Mouse (Mus musculus): Measurements from ENCODE around the gene Tmem30a. TPM values are rescaled to one million over a fixed set of nuclear protein-coding genes. Genes with fewer than 3 reads are reported as not detected.

Tmem30a gene
- polyA plus RNA-seq (2014; fragmentation: Nextera tagmentation; extraction: Ambion mirVana) = 130 and 152 TPM in 2 replicates

GRCm38 (mm10) chr9:79792841-79793835, at the start of gene Tmem30a:
Gene Tmem30a (minus strand): TSS chr9:79793507.
- peak; percentile 99 for ATAC-seq (ENCODE audit: low FRiP score)
- Histone ChIP-seq H3K4me2 (replicated peaks) (peak within 1 kb of the TSS; percentile 83), H3K36me3 (replicated peaks; ENCODE audit: control insufficient read depth, insufficient read depth) (no peaks in the 10 kb centered on the region), H3K9me3 (ENCODE audit: control insufficient read depth, low read length) (no peaks in the 10 kb centered on the region), H3K4me3 (replicated peaks; ENCODE audit: low read length) (peak within 1 kb of the TSS; percentile 94), H3K9ac (peak within 1 kb of the TSS; percentile 95), H3K27ac (peak within 1 kb of the TSS; percentile 91), H3K27me3 (ENCODE audit: control insufficient read depth, insufficient read depth, low read length) (no peaks in the 10 kb centered on the region), H3K4me1 (replicated peaks; ENCODE audit: control insufficient read depth, insufficient read depth, low read length) (peaks cover 27% of the 10 kb centered on the region)
- under 1% methylated on average over 82 of the region's 91 CpGs for WGBS
- DNase-seq (ENCODE audit: low spot score) = peak; percentile 99

GRCm38 (mm10) chr9:79842615-79843014, 49.3 kb upstream of the Tmem30a start:
- H3K9me3 ChIP-seq (ENCODE audit: control insufficient read depth, low read length) = no peaks in the 10 kb centered on the region
- 93% methylated on average over 6 of the region's 6 CpGs for WGBS
- ATAC-seq (ENCODE audit: low FRiP score) (no peak), DNase-seq (ENCODE audit: low spot score) (no peak)
- H3K36me3 ChIP-seq (replicated peaks; ENCODE audit: control insufficient read depth, insufficient read depth) = no peaks in the 10 kb centered on the region
- H3K27ac ChIP-seq = no peak overlapping the region
- no peak overlapping the region for H3K4me3 ChIP-seq (replicated peaks; ENCODE audit: low read length)
- H3K27me3 ChIP-seq (ENCODE audit: control insufficient read depth, insufficient read depth, low read length) = no peaks in the 10 kb centered on the region
- no peak overlapping the region for H3K4me2 ChIP-seq (replicated peaks)
- H3K4me1 ChIP-seq (replicated peaks; ENCODE audit: control insufficient read depth, insufficient read depth, low read length) = no peaks in the 10 kb centered on the region
- no peak overlapping the region for H3K9ac ChIP-seq

GRCm38 (mm10) chr9:79842028-79842427, 48.7 kb upstream of the Tmem30a start:
- Histone ChIP-seq H3K9ac (no peak overlapping the region), H3K36me3 (replicated peaks; ENCODE audit: control insufficient read depth, insufficient read depth) (no peaks in the 10 kb centered on the region), H3K4me3 (replicated peaks; ENCODE audit: low read length) (no peak overlapping the region), H3K27ac (no peak overlapping the region), H3K4me1 (replicated peaks; ENCODE audit: control insufficient read depth, insufficient read depth, low read length) (no peaks in the 10 kb centered on the region), H3K4me2 (replicated peaks) (no peak overlapping the region), H3K9me3 (ENCODE audit: control insufficient read depth, low read length) (no peaks in the 10 kb centered on the region), H3K27me3 (ENCODE audit: control insufficient read depth, insufficient read depth, low read length) (no peaks in the 10 kb centered on the region)
- DNase-seq (ENCODE audit: low spot score) (no peak), ATAC-seq (ENCODE audit: low FRiP score) (no peak)

- WGBS = 69% methylated on average over 1 of the region's 1 CpGs
- Histone ChIP-seq H3K9ac (no peak overlapping the region), H3K4me2 (replicated peaks) (no peak overlapping the region), H3K36me3 (replicated peaks; ENCODE audit: control insufficient read depth, insufficient read depth) (no peaks in the 10 kb centered on the region), H3K4me1 (replicated peaks; ENCODE audit: control insufficient read depth, insufficient read depth, low read length) (no peaks in the 10 kb centered on the region), H3K27ac (no peak overlapping the region), H3K9me3 (ENCODE audit: control insufficient read depth, low read length) (no peaks in the 10 kb centered on the region), H3K4me3 (replicated peaks; ENCODE audit: low read length) (no peak overlapping the region), H3K27me3 (ENCODE audit: control insufficient read depth, insufficient read depth, low read length) (no peaks in the 10 kb centered on the region)
- DNase-seq (ENCODE audit: low spot score) (no peak), ATAC-seq (ENCODE audit: low FRiP score) (no peak)
These were observed 38.0 kb upstream of the Tmem30a start for GRCm38 (mm10) chr9:79831294-79831693.

GRCm38 (mm10) chr9:79830874-79831273, 37.6 kb upstream of the Tmem30a start:
- no peak overlapping the region for H3K4me3 ChIP-seq (replicated peaks; ENCODE audit: low read length)
- H3K9ac ChIP-seq = no peak overlapping the region
- ATAC-seq (ENCODE audit: low FRiP score) (peak; percentile 76), DNase-seq (ENCODE audit: low spot score) (peak; percentile 40)
- 10% methylated on average over 4 of the region's 4 CpGs for WGBS
- H3K4me2 ChIP-seq (replicated peaks) = peak overlapping the region; percentile 38
- H3K27me3 ChIP-seq (ENCODE audit: control insufficient read depth, insufficient read depth, low read length) = no peaks in the 10 kb centered on the region
- no peak overlapping the region for H3K27ac ChIP-seq
- H3K4me1 ChIP-seq (replicated peaks; ENCODE audit: control insufficient read depth, insufficient read depth, low read length) = no peaks in the 10 kb centered on the region
- no peaks in the 10 kb centered on the region for H3K9me3 ChIP-seq (ENCODE audit: control insufficient read depth, low read length)
- no peaks in the 10 kb centered on the region for H3K36me3 ChIP-seq (replicated peaks; ENCODE audit: control insufficient read depth, insufficient read depth)

- H3K4me1 ChIP-seq (replicated peaks; ENCODE audit: control insufficient read depth, insufficient read depth, low read length) = no peaks in the 10 kb centered on the region
- no peaks in the 10 kb centered on the region for H3K9me3 ChIP-seq (ENCODE audit: control insufficient read depth, low read length)
- 41% methylated on average over 23 of the region's 23 CpGs for WGBS
- no peaks in the 10 kb centered on the region for H3K36me3 ChIP-seq (replicated peaks; ENCODE audit: control insufficient read depth, insufficient read depth)
- peak overlapping the region; percentile 8; the same call in 1 of the 2 replicates for H3K4me3 ChIP-seq (replicated peaks; ENCODE audit: low read length)
- H3K9ac ChIP-seq = peak overlapping the region; percentile 35; the same call in 1 of the 2 replicates
- H3K4me2 ChIP-seq (replicated peaks) = peak overlapping the region; percentile 38
- no peak overlapping the region for H3K27ac ChIP-seq
- DNase-seq (ENCODE audit: low spot score) = no peak
- peak; percentile 51; the same call in 1 of the 2 replicates for ATAC-seq (ENCODE audit: low FRiP score)
- H3K27me3 ChIP-seq (ENCODE audit: control insufficient read depth, insufficient read depth, low read length) = no peaks in the 10 kb centered on the region
These were observed 36.8 kb upstream of the Tmem30a start for GRCm38 (mm10) chr9:79829842-79830800.

- no peak overlapping the region for H3K9ac ChIP-seq
- ATAC-seq (ENCODE audit: low FRiP score) (no peak), DNase-seq (ENCODE audit: low spot score) (no peak)
- no peak overlapping the region for H3K4me3 ChIP-seq (replicated peaks; ENCODE audit: low read length)
- no peaks in the 10 kb centered on the region for H3K4me1 ChIP-seq (replicated peaks; ENCODE audit: control insufficient read depth, insufficient read depth, low read length)
- H3K9me3 ChIP-seq (ENCODE audit: control insufficient read depth, low read length) = no peaks in the 10 kb centered on the region
- H3K36me3 ChIP-seq (replicated peaks; ENCODE audit: control insufficient read depth, insufficient read depth) = no peaks in the 10 kb centered on the region
- H3K27me3 ChIP-seq (ENCODE audit: control insufficient read depth, insufficient read depth, low read length) = no peaks in the 10 kb centered on the region
- H3K27ac ChIP-seq = no peak overlapping the region
- 50% methylated on average over 2 of the region's 2 CpGs for WGBS
- H3K4me2 ChIP-seq (replicated peaks) = no peak overlapping the region
These were observed 33.8 kb upstream of the Tmem30a start for GRCm38 (mm10) chr9:79827072-79827471.

- DNase-seq (ENCODE audit: low spot score) = no peak
These were observed 32.2 kb upstream of the Tmem30a start for GRCm38 (mm10) chr9:79825526-79825925.

GRCm38 (mm10) chr9:79823856-79824255, 30.5 kb upstream of the Tmem30a start:
- no peak for ATAC-seq (ENCODE audit: low FRiP score)
- H3K9me3 ChIP-seq (ENCODE audit: control insufficient read depth, low read length) = no peaks in the 10 kb centered on the region
- DNase-seq (ENCODE audit: low spot score) = no peak
- no peak overlapping the region for H3K9ac ChIP-seq
- no peak overlapping the region for H3K4me2 ChIP-seq (replicated peaks)
- 32% methylated on average over 2 of the region's 2 CpGs for WGBS
- H3K36me3 ChIP-seq (replicated peaks; ENCODE audit: control insufficient read depth, insufficient read depth) = no peaks in the 10 kb centered on the region
- H3K27me3 ChIP-seq (ENCODE audit: control insufficient read depth, insufficient read depth, low read length) = no peaks in the 10 kb centered on the region
- H3K27ac ChIP-seq = no peak overlapping the region
- H3K4me1 ChIP-seq (replicated peaks; ENCODE audit: control insufficient read depth, insufficient read depth, low read length) = no peaks in the 10 kb centered on the region
- H3K4me3 ChIP-seq (replicated peaks; ENCODE audit: low read length) = no peak overlapping the region

More at GRCm38 (mm10) chr9:79825526-79825925, 32.2 kb upstream of the Tmem30a start:
- Histone ChIP-seq H3K27me3 (ENCODE audit: control insufficient read depth, insufficient read depth, low read length) (no peaks in the 10 kb centered on the region), H3K4me3 (replicated peaks; ENCODE audit: low read length) (no peak overlapping the region), H3K36me3 (replicated peaks; ENCODE audit: control insufficient read depth, insufficient read depth) (no peaks in the 10 kb centered on the region), H3K4me2 (replicated peaks) (no peak overlapping the region), H3K27ac (no peak overlapping the region), H3K9me3 (ENCODE audit: control insufficient read depth, low read length) (no peaks in the 10 kb centered on the region), H3K9ac (no peak overlapping the region), H3K4me1 (replicated peaks; ENCODE audit: control insufficient read depth, insufficient read depth, low read length) (no peaks in the 10 kb centered on the region)
- no peak for ATAC-seq (ENCODE audit: low FRiP score)
- 16% methylated on average over 7 of the region's 7 CpGs for WGBS
